Mouse (Mus musculus) embryonic facial prominence, embryonic 11.5 days (tissue): Measurements from ENCODE around the gene Rilpl1. TPM values are rescaled to one million over a fixed set of nuclear protein-coding genes. Genes with fewer than 3 reads are reported as not detected.

Experiments used
- ATAC-seq: fragments of 200-750 bp; cut with Nextera tagmentation; replicated peaks from 2 replicates; pipeline ENCODE4 v1.8.0; 2017; ENCODE audit warnings: low read depth; ENCODE audit not compliant: insufficient number of reproducible peaks, low FRiP score, low TSS enrichment
- DNase-seq: peaks from one replicate; pipeline ENCODE4 v3.0.0-alpha.2; 2015; ENCODE audit warnings: low spot score
- H3K27ac ChIP-seq: fragments of 300-500 bp; sonication (generic); replicated peaks from 2 replicates; pipeline ENCODE4 v1.5.1; 2014; ENCODE audit warnings: mild to moderate bottlenecking, low read depth, low read length, control low read depth
- H3K27me3 ChIP-seq: fragments of 300-500 bp; sonication (generic); 2 replicates; pipeline ENCODE4 v1.6.1; 2014; ENCODE audit warnings: mild to moderate bottlenecking, low read length, moderate library complexity, mixed read lengths; ENCODE audit not compliant: control insufficient read depth, insufficient read depth
- H3K36me3 ChIP-seq: fragments of 300-500 bp; sonication (generic); replicated peaks from 2 replicates; pipeline ENCODE4 v1.6.1; 2014; ENCODE audit warnings: low read depth, mild to moderate bottlenecking, low read length, moderate library complexity, mixed read lengths; ENCODE audit not compliant: control insufficient read depth, insufficient read depth
- H3K4me1 ChIP-seq: fragments of 300-500 bp; sonication (generic); 2 replicates; pipeline ENCODE4 v1.6.1; 2014; ENCODE audit warnings: low read length, mixed read lengths; ENCODE audit not compliant: control insufficient read depth, insufficient read depth
- H3K4me2 ChIP-seq: fragments of 300-500 bp; sonication (generic); 2 replicates; pipeline ENCODE4 v1.6.1; 2014; ENCODE audit warnings: low read depth, mild to moderate bottlenecking, control low read depth, low read length, moderate library complexity
- H3K4me3 ChIP-seq: fragments of 300-500 bp; sonication (generic); 2 replicates; pipeline ENCODE4 v1.5.1; 2014; ENCODE audit warnings: low read depth, low read length, control low read depth
- H3K9ac ChIP-seq: fragments of 300-500 bp; sonication (generic); replicated peaks from 2 replicates; pipeline ENCODE4 v1.6.1; 2014; ENCODE audit warnings: mild to moderate bottlenecking, control low read depth, low read length
- H3K9me3 ChIP-seq: fragments of 300-500 bp; sonication (generic); replicated peaks from 2 replicates; pipeline ENCODE4 v1.6.1; 2016; ENCODE audit warnings: mild to moderate bottlenecking, low read length, inconsistent platforms, mixed read lengths; ENCODE audit not compliant: control insufficient read depth
- WGBS: fragments of 180-500 bp; shearing (Covaris S2); extraction: QIAGEN DNeasy Blood & Tissue Kit; methylation state at CpG from one replicate; pipeline ENCODE4 v1.1.7; 2014; 5-methylcytosine and 5-hydroxymethylcytosine counted together
- polyA plus RNA-seq: library from polyadenylated mRNA; unstranded; fragments of >200 nt; fragmentation: Nextera tagmentation; extraction: Ambion mirVana; gene quantifications from 2 replicates; pipeline ENCODE4 v1.2.1, GENCODE M21; 2014

Gene Rilpl1
- 26.2 and 29.7 TPM in 2 replicates for polyA plus RNA-seq

- H3K9ac ChIP-seq: peak within 1 kb of the TSS; percentile 72
- H3K4me2 ChIP-seq: peak within 1 kb of the TSS; percentile 86
- WGBS: under 1% methylated on average over 77 of the region's 96 CpGs
- peak within 1 kb of the TSS; percentile 53 for H3K27ac ChIP-seq
- no peaks in the 10 kb centered on the region for H3K9me3 ChIP-seq
- DNase-seq (peak; percentile 94), ATAC-seq (peak; percentile 89)
- H3K36me3 ChIP-seq: no peaks in the 10 kb centered on the region
- H3K4me1 ChIP-seq: peaks cover 4% of the 10 kb centered on the region; the same call in 1 of the 2 replicates
- H3K4me3 ChIP-seq: peak within 1 kb of the TSS; percentile 66
- H3K27me3 ChIP-seq: no peaks in the 10 kb centered on the region
Measured at GRCm38 (mm10) chr5:124530655-124531582, at the start of gene Rilpl1. Rilpl1 (minus strand) TSS chr5:124531391.

- 2% methylated on average over 51 of the region's 51 CpGs for WGBS
- no peaks in the 10 kb centered on the region for H3K36me3 ChIP-seq
Measured at GRCm38 (mm10) chr5:124578633-124579317, 47.6 kb upstream of the Rilpl1 start, which contains the start of the genes Eif2b1 and Gtf2h3. Eif2b1 (minus strand) TSS chr5:124579131. Gtf2h3 (plus strand) TSS chr5:124579140.

GRCm38 (mm10) chr5:124575467-124575866 is 44.3 kb upstream of the Rilpl1 start:
- Histone ChIP-seq H3K36me3 (peaks cover 3% of the 10 kb centered on the region; the same call in 1 of the 2 replicates), H3K4me3 (no peak overlapping the region), H3K9me3 (no peaks in the 10 kb centered on the region), H3K27me3 (no peaks in the 10 kb centered on the region), H3K27ac (no peak overlapping the region), H3K4me2 (no peak overlapping the region), H3K9ac (no peak overlapping the region), H3K4me1 (no peaks in the 10 kb centered on the region)
- no peak for ATAC-seq
- 94% methylated on average over 7 of the region's 7 CpGs for WGBS
- DNase-seq: no peak

More at GRCm38 (mm10) chr5:124578633-124579317, 47.6 kb upstream of the Rilpl1 start, which contains the start of the genes Eif2b1 and Gtf2h3:
- peak within 1 kb of the TSS; percentile 63 for H3K9ac ChIP-seq
- H3K27me3 ChIP-seq: no peaks in the 10 kb centered on the region
- no peaks in the 10 kb centered on the region for H3K4me1 ChIP-seq
- peak within 1 kb of the TSS; percentile 57 for H3K4me3 ChIP-seq
- H3K9me3 ChIP-seq: no peaks in the 10 kb centered on the region
- ATAC-seq (peak; percentile 93), DNase-seq (peak; percentile 97)
- H3K27ac ChIP-seq: no peak within 1 kb of the TSS
- peak within 1 kb of the TSS; percentile 47 for H3K4me2 ChIP-seq

- 87% methylated on average over 12 of the region's 12 CpGs for WGBS
Measured at GRCm38 (mm10) chr5:124571068-124571467, 39.9 kb upstream of the Rilpl1 start.

GRCm38 (mm10) chr5:124555145-124555544 is 24.0 kb upstream of the Rilpl1 start:
- no peak overlapping the region for H3K4me3 ChIP-seq
- no peak overlapping the region for H3K4me2 ChIP-seq
- ATAC-seq (no peak), DNase-seq (peak; percentile 39)
- H3K9me3 ChIP-seq: no peaks in the 10 kb centered on the region
- H3K9ac ChIP-seq: no peak overlapping the region
- no peak overlapping the region for H3K27ac ChIP-seq
- WGBS: 78% methylated on average over 1 of the region's 1 CpGs
- H3K36me3 ChIP-seq: peaks cover 4% of the 10 kb centered on the region; the same call in 1 of the 2 replicates
- no peaks in the 10 kb centered on the region for H3K4me1 ChIP-seq
- H3K27me3 ChIP-seq: no peaks in the 10 kb centered on the region

More at GRCm38 (mm10) chr5:124571068-124571467, 39.9 kb upstream of the Rilpl1 start:
- no peak overlapping the region for H3K4me2 ChIP-seq
- peaks cover 10% of the 10 kb centered on the region for H3K36me3 ChIP-seq
- no peaks in the 10 kb centered on the region for H3K4me1 ChIP-seq
- H3K27me3 ChIP-seq: no peaks in the 10 kb centered on the region
- H3K9me3 ChIP-seq: no peaks in the 10 kb centered on the region
- no peak overlapping the region for H3K9ac ChIP-seq
- H3K4me3 ChIP-seq: no peak overlapping the region
- ATAC-seq: no peak
- H3K27ac ChIP-seq: no peak overlapping the region
- no peak for DNase-seq

GRCm38 (mm10) chr5:124553607-124554006 is 22.4 kb upstream of the Rilpl1 start:
- Histone ChIP-seq H3K27ac (no peak overlapping the region), H3K27me3 (no peaks in the 10 kb centered on the region), H3K9ac (no peak overlapping the region), H3K36me3 (peaks cover 4% of the 10 kb centered on the region; the same call in 1 of the 2 replicates), H3K9me3 (no peaks in the 10 kb centered on the region), H3K4me1 (no peaks in the 10 kb centered on the region), H3K4me2 (peak overlapping the region; percentile 69; the same call in 1 of the 2 replicates), H3K4me3 (no peak overlapping the region)
- no peak for DNase-seq
- 55% methylated on average over 6 of the region's 6 CpGs for WGBS
- no peak for ATAC-seq

GRCm38 (mm10) chr5:124552558-124553307 is 21.5 kb upstream of the Rilpl1 start, which contains the start of gene Ddx55:
Ddx55 (plus strand) TSS chr5:124552864.
- Histone ChIP-seq H3K9ac (peak within 1 kb of the TSS; percentile 73), H3K4me3 (peak within 1 kb of the TSS; percentile 78), H3K27ac (peak within 1 kb of the TSS; percentile 53), H3K4me1 (no peaks in the 10 kb centered on the region), H3K9me3 (no peaks in the 10 kb centered on the region), H3K27me3 (no peaks in the 10 kb centered on the region), H3K4me2 (peak within 1 kb of the TSS; percentile 69), H3K36me3 (peaks cover 4% of the 10 kb centered on the region; the same call in 1 of the 2 replicates)
- WGBS: under 1% methylated on average over 66 of the region's 66 CpGs
- DNase-seq (peak; percentile 97), ATAC-seq (peak; percentile 81)
